ENCODE assay signal across 21 mouse cellular contexts in genomic region chr9:97765251-97765767, GRCm38 (mm10).
DNase-seq lines count a peak whose midpoint lies in the region; ATAC-seq and TF ChIP-seq lines count a peak whose summit lies in the region.
"Had no signal": no experiment of that assay in that cellular context is flagged by ENCODE, and none has a peak within 500 bp of the region (broad histone marks: within the 10 kb centered on the region; RNA-seq: fewer than 3 reads in every experiment).

No protein-coding gene starts in this region.

- WGBS in heart, embryonic 12.5 days = 78% methylated on average over 6 of the region's 6 CpGs
- WGBS in limb, embryonic 11.5 days = 44% methylated on average over 6 of the region's 6 CpGs
- 75% methylated on average over 6 of the region's 6 CpGs for WGBS in limb, embryonic 10.5 days
- WGBS in limb, embryonic 12.5 days = 34% methylated on average over 6 of the region's 6 CpGs
- WGBS in limb, embryonic 14.5 days = 28% methylated on average over 6 of the region's 6 CpGs

- H3K9me3 ChIP-seq in heart, embryonic 12.5 days (replicated peaks) = no peaks in the 10 kb centered on the region
- H3K9me3 ChIP-seq in limb, embryonic 11.5 days (ENCODE audit: control insufficient read depth, low read length) = no peaks in the 10 kb centered on the region
- no peaks in the 10 kb centered on the region for H3K9me3 ChIP-seq in limb, embryonic 10.5 days (replicated peaks)
- H3K9me3 ChIP-seq in limb, embryonic 12.5 days = no peaks in the 10 kb centered on the region
- no peaks in the 10 kb centered on the region for H3K9me3 ChIP-seq in limb, embryonic 14.5 days (ENCODE audit: control insufficient read depth, low read length)
- H3K9me3 ChIP-seq: embryonic facial prominence, embryonic 10.5 days; embryonic facial prominence, embryonic 12.5 days; forebrain, embryonic 13.5 days; forebrain, embryonic 15.5 days had no signal

- DNase-seq in heart, adult 11 months = peak; percentile 64
- peak; percentile 58 for DNase-seq in limb, embryonic 11.5 days (ENCODE audit: low spot score)
- no peak for DNase-seq in limb, embryonic 10.5 days (ENCODE audit: low spot score)
- peak; percentile 16 for DNase-seq in limb, embryonic 14.5 days (ENCODE audit: low spot score)
- no peak for DNase-seq in B cell, adult 2 months
- DNase-seq: adrenal gland, adult 2 months; adrenal gland, postnatal 10 days; adrenal gland, postnatal 36 days; cerebellum, adult 11-12 months; cerebellum, adult 2 months; cerebellum, adult 9-10 months; cerebellum, postnatal 10 days; cerebellum, postnatal 25 days; forebrain, postnatal 0 days had no signal

- no peak overlapping the region for H3K9ac ChIP-seq in heart, embryonic 12.5 days
- H3K9ac ChIP-seq in limb, embryonic 11.5 days (ENCODE audit: low read length) = no peak overlapping the region
- H3K9ac ChIP-seq in limb, embryonic 12.5 days (replicated peaks) = no peak overlapping the region
- no peak overlapping the region for H3K9ac ChIP-seq in limb, embryonic 14.5 days (ENCODE audit: low read depth, low read length, severe bottlenecking)
- H3K9ac ChIP-seq: embryonic facial prominence, embryonic 12.5 days; forebrain, embryonic 13.5 days; forebrain, embryonic 15.5 days; forebrain, postnatal 0 days had no signal

- no peaks in the 10 kb centered on the region for H3K36me3 ChIP-seq in heart, embryonic 12.5 days
- no peaks in the 10 kb centered on the region for H3K36me3 ChIP-seq in limb, embryonic 11.5 days (ENCODE audit: control insufficient read depth, insufficient read depth, low read length)
- H3K36me3 ChIP-seq in limb, embryonic 10.5 days = no peaks in the 10 kb centered on the region
- H3K36me3 ChIP-seq in limb, embryonic 12.5 days = no peaks in the 10 kb centered on the region
- no peaks in the 10 kb centered on the region for H3K36me3 ChIP-seq in limb, embryonic 14.5 days (ENCODE audit: control insufficient read depth, insufficient read depth, low read length)
- H3K36me3 ChIP-seq: embryonic facial prominence, embryonic 10.5 days; embryonic facial prominence, embryonic 12.5 days; forebrain, embryonic 15.5 days had no signal

- peaks cover 16% of the 10 kb centered on the region for H3K4me1 ChIP-seq in heart, embryonic 12.5 days (replicated peaks)
- no peaks in the 10 kb centered on the region for H3K4me1 ChIP-seq in limb, embryonic 11.5 days (ENCODE audit: control insufficient read depth, insufficient read depth, low read length)
- H3K4me1 ChIP-seq in limb, embryonic 10.5 days = peaks cover 18% of the 10 kb centered on the region
- H3K4me1 ChIP-seq in limb, embryonic 12.5 days (replicated peaks) = peaks cover 28% of the 10 kb centered on the region
- H3K4me1 ChIP-seq in limb, embryonic 14.5 days (ENCODE audit: control insufficient read depth, insufficient read depth, low read length) = peaks cover 7% of the 10 kb centered on the region
- H3K4me1 ChIP-seq: embryonic facial prominence, embryonic 10.5 days; embryonic facial prominence, embryonic 12.5 days had no signal

- no peak overlapping the region for H3K4me2 ChIP-seq in heart, embryonic 12.5 days
- H3K4me2 ChIP-seq in limb, embryonic 11.5 days (ENCODE audit: low read depth, severe bottlenecking) = no peak overlapping the region
- H3K4me2 ChIP-seq in limb, embryonic 12.5 days = no peak overlapping the region
- H3K4me2 ChIP-seq in limb, embryonic 14.5 days (replicated peaks; ENCODE audit: low read depth, low read length, severe bottlenecking) = no peak overlapping the region
- H3K4me2 ChIP-seq: embryonic facial prominence, embryonic 12.5 days; forebrain, embryonic 13.5 days; forebrain, embryonic 15.5 days had no signal

- no peak overlapping the region for H3K4me3 ChIP-seq in heart, embryonic 12.5 days
- H3K4me3 ChIP-seq in limb, embryonic 11.5 days (ENCODE audit: low read depth, low read length) = no peak overlapping the region
- H3K4me3 ChIP-seq in limb, embryonic 10.5 days = no peak overlapping the region
- H3K4me3 ChIP-seq in limb, embryonic 12.5 days (replicated peaks) = no peak overlapping the region
- no peak overlapping the region for H3K4me3 ChIP-seq in limb, embryonic 14.5 days (replicated peaks; ENCODE audit: low read length)
- H3K4me3 ChIP-seq: embryonic facial prominence, embryonic 10.5 days; embryonic facial prominence, embryonic 12.5 days; forebrain, embryonic 13.5 days; forebrain, embryonic 15.5 days had no signal

- no peak for TF ChIP-seq POLR2A in limb, embryonic 14.5 days (IDR thresholded peaks at IDR 0.05; ENCODE audit: borderline replicate concordance, extremely low read depth, insufficient read depth, insufficient read length)

- no peaks in the 10 kb centered on the region; the same call in 1 of the 2 replicates for H3K27me3 ChIP-seq in heart, embryonic 12.5 days (replicated peaks)
- no peaks in the 10 kb centered on the region for H3K27me3 ChIP-seq in limb, embryonic 11.5 days (ENCODE audit: control insufficient read depth, insufficient read depth, low read length)
- no peaks in the 10 kb centered on the region for H3K27me3 ChIP-seq in limb, embryonic 10.5 days (ENCODE audit: low read depth, poor library complexity, severe bottlenecking)
- H3K27me3 ChIP-seq in limb, embryonic 12.5 days = no peaks in the 10 kb centered on the region
- H3K27me3 ChIP-seq in limb, embryonic 14.5 days (ENCODE audit: control insufficient read depth, insufficient read depth, low read length) = no peaks in the 10 kb centered on the region
- H3K27me3 ChIP-seq: forebrain, embryonic 13.5 days; forebrain, embryonic 15.5 days had no signal

- H3K27ac ChIP-seq in heart, embryonic 12.5 days (ENCODE audit: poor library complexity, severe bottlenecking) = no peak overlapping the region
- H3K27ac ChIP-seq in limb, embryonic 11.5 days (replicated peaks; ENCODE audit: low read depth, low read length) = no peak overlapping the region
- no peak overlapping the region for H3K27ac ChIP-seq in limb, embryonic 10.5 days
- H3K27ac ChIP-seq in limb, embryonic 12.5 days = no peak overlapping the region
- no peak overlapping the region for H3K27ac ChIP-seq in limb, embryonic 14.5 days (replicated peaks; ENCODE audit: low read depth, low read length)
- H3K27ac ChIP-seq: embryonic facial prominence, embryonic 10.5 days; embryonic facial prominence, embryonic 12.5 days; forebrain, embryonic 13.5 days; forebrain, embryonic 15.5 days had no signal

- ATAC-seq in heart, embryonic 12.5 days (ENCODE audit: insufficient number of reproducible peaks, low FRiP score) = no peak
- peak; percentile 76; the same call in 1 of the 2 replicates for ATAC-seq in limb, embryonic 11.5 days (ENCODE audit: insufficient number of reproducible peaks, low FRiP score, low TSS enrichment, low read depth)
- 0 out of 2 replicates have a peak, but pooled peaks have one; percentile 71 for ATAC-seq in limb, embryonic 12.5 days (ENCODE audit: insufficient number of reproducible peaks, insufficient read depth, low FRiP score, low TSS enrichment, low read depth)
- ATAC-seq in limb, embryonic 14.5 days (ENCODE audit: low FRiP score, low read depth) = peak; percentile 53; the same call in 1 of the 2 replicates
- ATAC-seq in activated CD4-positive, CD25-positive, alpha-beta regulatory T cell, adult 4 months = no peak
- ATAC-seq: forebrain, embryonic 13.5 days; forebrain, embryonic 15.5 days; forebrain, postnatal 0 days had no signal

Comparison
In these comparisons a context has a peak if more than half of its experiments do, and no peak if none do; other contexts are left out.
1. DNase-seq: peak in heart, adult 11 months (single experiment), limb, embryonic 11.5 days (single experiment) and limb, embryonic 14.5 days (single experiment); none in limb, embryonic 10.5 days (single experiment) and B cell, adult 2 months (0 of 2).
2. ATAC-seq: peak in limb, embryonic 11.5 days (single experiment), limb, embryonic 12.5 days (single experiment) and limb, embryonic 14.5 days (single experiment); none in heart, embryonic 12.5 days (single experiment) and activated CD4-positive, CD25-positive, alpha-beta regulatory T cell, adult 4 months (single experiment).